Mouse (Mus musculus): ENCODE results near the gene Gm2026. TPM values are rescaled to one million over a fixed set of nuclear protein-coding genes. Genes with fewer than 3 reads are reported as not detected.

The Gm2026 gene
- polyA plus RNA-seq (2012; ENCODE audit: low replicate concordance) = not detected in 2 replicates

DNA sequence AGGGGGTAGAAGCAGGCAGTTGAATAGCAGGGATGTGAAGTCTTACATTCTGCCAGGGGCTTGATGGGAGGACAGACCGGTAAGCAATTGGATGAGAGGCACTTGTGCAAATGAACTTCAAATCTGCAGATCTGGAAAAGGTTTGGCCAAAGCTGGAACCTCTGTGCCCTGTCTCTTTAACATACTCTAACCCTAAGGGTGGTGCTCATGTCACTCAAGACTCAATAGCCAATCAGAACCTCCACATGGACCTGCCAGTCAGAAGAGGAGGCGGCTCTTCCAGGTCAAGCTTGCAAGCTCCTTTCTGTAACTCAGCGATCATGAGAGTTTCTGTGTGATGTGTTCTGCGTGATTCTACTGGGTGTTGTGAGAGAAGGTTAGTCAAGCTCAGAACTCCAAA, at the start of gene Gm2026:
Gene Gm2026, plus strand, starts transcription at position 301 of the 400 bp plus-strand sequence.

DNA sequence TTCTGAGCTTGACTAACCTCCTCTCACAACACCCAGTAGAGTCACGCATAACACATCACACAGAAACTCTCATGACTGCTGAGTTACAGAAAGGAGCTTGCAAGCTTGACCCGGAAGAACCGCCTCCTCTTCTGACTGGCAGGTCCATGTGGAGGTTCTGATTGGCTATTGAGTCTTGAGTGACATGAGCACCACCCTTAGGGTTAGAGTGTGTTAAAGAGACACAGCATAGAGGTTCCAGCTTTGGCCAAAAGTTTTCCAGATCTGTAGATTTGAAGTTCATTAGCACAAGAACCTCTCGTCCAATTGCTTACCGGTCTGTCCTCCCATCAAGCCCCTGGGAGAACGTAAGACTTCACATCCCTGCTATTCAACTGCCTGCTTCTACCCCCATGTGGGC, 34.1 kb upstream of the Gm2026 start, which contains the start of gene Zfp966:
Gene Zfp966, minus strand, starts transcription at position 101 of the 400 bp plus-strand sequence.

Other genes starting within 250 kb of the Gm2026 start
- gene Gm2007, start 223.8 kb upstream of the Gm2026 start, polyA plus RNA-seq (2012; ENCODE audit: low replicate concordance) = not detected in 2 replicates
- gene Gm14288, start 164.2 kb upstream of the Gm2026 start, polyA plus RNA-seq (2012; ENCODE audit: low replicate concordance) = not detected in 2 replicates
- gene Gm6710, start 96.1 kb upstream of the Gm2026 start, polyA plus RNA-seq (2012; ENCODE audit: low replicate concordance) = 0.09 TPM in 1 of 2 replicates, not detected in the other
- gene Zfp966, start 34.2 kb upstream of the Gm2026 start, polyA plus RNA-seq (2012; ENCODE audit: low replicate concordance) = 0.64 TPM in 1 of 2 replicates, not detected in the other
- gene Gm2004, start 184.5 kb downstream of the Gm2026 start, polyA plus RNA-seq (2012; ENCODE audit: low replicate concordance) = not detected in 2 replicates